Mouse (Mus musculus): ENCODE measurements around the gene Gm45711.
"Not testable (repeated sequence)": the region's sequence is repeated elsewhere in the genome, so short reads cannot be mapped to it uniquely, and the experiment has no call there.

- not testable (repeated sequence) for TF ChIP-seq EP300 (IDR thresholded peaks at IDR 0.05; ENCODE audit: insufficient read depth, low read depth, low read length); CTCF (IDR thresholded peaks at IDR 0.05; ENCODE audit: low read depth, low read length)
Measured at GRCm38 (mm10) chr8:104301577-104301976, 8.3 kb downstream of the Gm45711 start.
